Mouse (Mus musculus) CD8-positive naive resting alpha-beta T cell, adult 57 days (primary cell): Measurements from ENCODE around the gene Mslnl. TPM values are rescaled to one million over a fixed set of nuclear protein-coding genes. Genes with fewer than 3 reads are reported as not detected.

Experiments used
- total RNA-seq: library from RNA; stranded (reverse); gene quantifications from one replicate; pipeline ENCODE4 v1.2.4, GENCODE M21; 2023

The Mslnl gene
- not detected for total RNA-seq

DNA sequence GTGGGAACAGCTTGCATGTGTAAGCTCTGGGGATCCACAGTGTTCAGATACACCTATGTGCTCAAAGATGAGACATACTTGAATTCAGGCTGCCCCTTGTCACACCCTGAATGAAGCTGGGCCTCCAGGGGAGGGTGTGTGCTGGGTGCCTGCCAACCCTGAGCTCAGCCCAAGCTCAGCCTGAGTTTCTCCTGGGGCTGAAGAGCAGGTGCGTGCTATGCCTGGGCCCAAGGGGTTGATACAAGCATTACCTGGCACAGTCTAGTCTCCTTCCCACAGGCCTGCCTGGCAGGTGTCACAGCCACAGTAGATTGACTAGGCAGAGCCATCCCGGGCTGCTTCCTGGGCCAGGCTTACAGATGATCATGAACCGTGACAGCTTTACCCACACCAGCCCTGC is at the start of gene Mslnl:
Mslnl (plus strand) TSS at position 298 of the 400 bp plus-strand sequence.

DNA sequence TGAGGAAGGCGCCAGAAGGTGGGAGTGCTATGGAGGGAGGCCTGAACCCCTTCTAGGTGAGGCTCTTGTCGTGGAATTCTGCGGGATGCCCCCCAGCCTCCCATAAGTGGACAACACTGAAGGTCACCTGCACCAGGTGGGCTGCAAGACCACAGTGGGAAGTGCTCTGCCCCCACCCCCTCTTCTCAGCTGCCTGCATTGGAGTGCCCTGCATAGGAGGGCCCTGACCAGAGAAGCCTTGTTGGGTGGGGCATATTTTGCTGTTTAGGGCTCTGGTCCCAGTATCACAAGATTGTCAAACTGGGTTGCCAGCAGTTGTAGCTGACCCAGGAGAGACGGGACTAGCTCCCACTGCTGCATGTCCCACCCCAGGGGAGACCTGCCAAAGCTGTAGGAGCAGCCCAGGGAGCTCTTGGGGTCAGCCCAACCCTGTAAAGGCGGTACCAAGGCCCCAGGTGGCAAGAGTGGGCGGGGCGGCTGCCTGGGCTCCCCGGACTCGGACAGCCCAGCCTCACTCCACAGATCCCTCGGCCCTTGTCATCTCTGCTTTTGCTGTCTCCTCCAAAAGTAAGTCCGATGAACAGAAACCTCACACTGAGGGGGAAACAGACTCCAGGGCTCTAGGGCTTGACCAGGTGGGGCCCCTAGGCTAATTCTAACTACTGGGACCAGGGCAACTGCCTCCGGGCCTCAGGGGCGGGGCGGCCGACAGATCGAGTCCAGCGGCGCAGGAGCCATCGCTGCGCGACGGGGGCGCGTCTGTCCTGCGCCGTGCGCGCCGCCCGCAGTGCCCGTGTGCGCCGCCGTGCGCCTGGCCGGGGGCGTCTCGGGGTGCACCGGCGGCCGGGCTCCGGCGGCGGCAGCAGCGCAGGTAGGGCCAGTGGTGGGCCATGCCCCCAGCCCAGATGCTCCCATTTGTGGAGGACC is 18.9 kb upstream of the Mslnl start, which contains the start of gene Gng13:
Gng13 (plus strand) TSS at position 461 of the 927 bp plus-strand sequence.

DNA sequence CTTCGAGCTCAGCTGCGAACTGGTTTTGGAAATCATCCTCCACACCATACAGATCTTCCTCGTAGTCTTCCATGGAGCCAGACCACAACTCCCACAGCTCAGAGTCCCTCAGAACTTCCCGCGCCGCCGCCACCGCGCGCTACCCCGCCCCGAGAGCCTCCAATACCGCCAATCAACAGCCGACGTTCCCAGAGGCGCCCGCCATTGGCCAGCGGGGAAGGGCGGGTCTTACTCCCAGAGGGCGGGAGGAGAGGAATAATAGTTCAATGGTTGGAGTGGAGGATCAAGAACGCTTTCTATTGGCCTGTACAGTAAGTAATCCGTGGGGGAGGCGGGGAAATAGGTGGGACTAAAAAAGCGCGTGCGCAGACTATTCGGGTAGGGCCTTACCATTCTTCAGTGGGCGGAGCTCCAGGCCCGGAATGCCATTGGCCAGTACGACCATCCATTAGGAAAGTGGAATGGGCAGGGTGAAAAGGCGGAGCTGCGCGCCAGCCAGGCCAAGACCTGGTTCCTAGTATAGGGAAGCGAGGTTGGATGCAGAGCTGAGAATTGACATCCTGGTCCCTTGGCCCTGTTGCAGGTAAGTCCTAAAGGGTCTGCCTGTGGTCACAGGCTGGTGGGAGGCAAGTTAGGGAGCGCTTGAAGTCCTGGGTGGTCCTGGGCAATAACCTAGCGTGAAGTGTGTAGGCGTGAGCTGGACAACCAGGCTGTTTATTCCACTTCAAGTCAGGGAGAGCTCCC is 8.4 kb upstream of the Mslnl start, which contains the start of the genes Chtf18 and Rpusd1:
Chtf18 (minus strand) TSS at position 155 of the 744 bp plus-strand sequence.
Rpusd1 (plus strand) TSS at position 406 of the 744 bp plus-strand sequence.

DNA sequence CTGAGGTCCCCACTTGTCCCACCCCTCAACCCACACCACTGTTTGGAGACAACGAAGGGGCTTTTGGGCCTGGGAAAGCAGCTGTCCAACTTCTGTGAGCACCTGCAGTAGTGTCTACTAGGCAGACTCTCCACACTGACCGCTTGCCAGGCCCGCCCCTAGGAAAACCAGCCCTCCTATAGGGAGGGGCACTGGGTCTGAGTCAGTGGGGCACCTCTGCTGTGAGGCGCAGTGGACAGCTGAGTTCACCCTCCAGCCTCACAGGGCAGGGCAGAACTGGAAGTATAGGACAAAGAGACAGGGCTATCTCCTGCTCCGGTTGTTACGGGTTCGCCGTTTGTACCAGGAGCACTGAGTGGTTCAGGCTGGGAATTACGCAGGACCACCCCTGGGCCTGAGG is 18.4 kb downstream of the Mslnl start, which contains the start of gene Msln:
Msln (minus strand) TSS at position 138 of the 400 bp plus-strand sequence.

DNA sequence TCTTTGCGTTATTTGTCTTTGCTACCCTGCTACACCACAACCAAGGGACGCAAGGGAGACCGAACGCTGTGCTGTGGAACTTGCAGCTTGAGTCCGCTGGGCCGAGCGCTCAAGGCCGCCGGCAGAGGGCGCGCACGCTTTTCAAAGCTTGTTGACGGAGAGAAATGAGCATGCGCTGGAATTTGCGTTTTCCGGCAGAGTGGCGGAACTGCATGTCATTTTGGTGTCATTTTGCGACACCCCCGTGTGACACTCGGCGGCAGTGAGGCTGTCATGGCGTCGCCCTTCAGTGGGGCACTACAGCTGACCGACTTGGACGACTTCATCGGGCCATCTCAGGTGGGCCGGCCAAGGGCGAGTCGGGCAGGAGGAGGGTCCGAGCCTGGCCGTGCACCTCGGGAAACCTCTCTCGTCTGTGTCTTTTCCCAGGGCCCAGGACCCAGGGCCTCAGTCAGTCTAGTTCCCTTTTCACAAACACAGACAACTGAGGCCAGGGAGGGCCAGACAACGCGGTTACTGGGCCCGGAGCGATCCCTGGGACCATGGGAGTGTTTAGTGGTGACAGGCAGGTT is 37.8 kb downstream of the Mslnl start, which contains the start of gene Narfl:
Narfl (plus strand) TSS at position 228 of the 572 bp plus-strand sequence.

DNA sequence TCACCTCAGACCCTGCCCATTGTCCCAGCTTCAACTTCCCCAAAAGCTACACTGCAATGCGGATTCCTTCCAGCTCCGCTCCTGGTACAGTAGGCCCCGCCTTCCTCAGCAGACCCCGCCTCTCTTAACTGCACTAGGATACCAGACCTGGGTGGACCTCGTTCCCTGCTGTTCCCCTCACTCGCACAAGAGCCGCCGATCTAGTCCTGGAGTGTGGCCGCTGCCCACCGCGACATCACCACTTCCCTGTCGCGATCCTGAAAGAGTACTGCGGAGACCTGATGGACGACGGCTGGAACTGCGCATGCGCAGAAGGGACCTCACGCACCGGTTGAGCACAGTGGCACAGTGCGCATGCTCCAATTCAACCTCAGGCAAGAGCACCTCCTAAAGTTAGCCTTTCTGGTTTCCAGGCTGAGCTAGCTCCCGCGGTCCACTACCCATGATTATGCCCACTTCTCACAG is 49.5 kb downstream of the Mslnl start, which contains the start of gene Haghl:
Haghl (minus strand) TSS at position 393 of the 465 bp plus-strand sequence.

DNA sequence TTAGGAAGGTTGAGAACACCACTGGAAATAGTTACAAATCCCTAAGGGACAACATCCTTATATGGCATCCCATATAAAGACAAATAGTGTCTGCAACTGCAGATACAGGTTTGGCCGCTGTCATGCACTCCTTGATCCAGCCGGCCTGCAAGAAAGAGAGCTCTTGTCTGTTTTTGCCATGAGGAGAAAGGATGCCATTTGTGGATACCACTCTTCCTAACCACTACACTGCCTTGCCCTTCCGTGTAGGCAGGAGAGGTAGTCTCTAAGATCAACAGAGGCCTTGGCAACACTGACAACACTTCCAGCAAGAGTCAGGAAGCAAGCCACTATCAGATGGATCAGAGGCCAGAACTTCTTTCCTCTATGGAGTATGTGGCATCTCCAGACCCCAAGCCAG is 50.4 kb downstream of the Mslnl start, which contains the start of gene Ccdc78:
Ccdc78 (plus strand) TSS at position 301 of the 400 bp plus-strand sequence.

DNA sequence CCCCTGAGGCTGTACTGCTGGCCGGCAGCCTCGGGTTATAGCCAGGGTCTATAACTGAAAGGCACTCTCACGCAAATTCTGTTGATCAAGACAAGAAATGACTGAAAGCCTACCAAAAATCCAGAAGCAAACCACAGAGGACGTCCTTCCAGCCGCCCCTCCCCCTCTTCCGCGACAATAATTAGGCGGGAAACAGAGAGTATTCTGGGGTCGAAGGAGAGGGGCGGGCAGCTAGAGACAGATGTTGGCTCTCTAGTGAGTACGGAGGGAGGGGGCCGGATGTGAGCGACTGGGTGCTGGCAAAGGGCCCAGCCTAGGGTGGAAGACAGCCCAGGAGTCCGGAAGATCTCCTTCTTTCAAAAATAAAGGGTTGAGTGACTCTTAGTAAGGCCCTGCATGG is 56.8 kb downstream of the Mslnl start, which contains the start of gene Fam173a:
Fam173a (minus strand) TSS at position 287 of the 400 bp plus-strand sequence.

DNA sequence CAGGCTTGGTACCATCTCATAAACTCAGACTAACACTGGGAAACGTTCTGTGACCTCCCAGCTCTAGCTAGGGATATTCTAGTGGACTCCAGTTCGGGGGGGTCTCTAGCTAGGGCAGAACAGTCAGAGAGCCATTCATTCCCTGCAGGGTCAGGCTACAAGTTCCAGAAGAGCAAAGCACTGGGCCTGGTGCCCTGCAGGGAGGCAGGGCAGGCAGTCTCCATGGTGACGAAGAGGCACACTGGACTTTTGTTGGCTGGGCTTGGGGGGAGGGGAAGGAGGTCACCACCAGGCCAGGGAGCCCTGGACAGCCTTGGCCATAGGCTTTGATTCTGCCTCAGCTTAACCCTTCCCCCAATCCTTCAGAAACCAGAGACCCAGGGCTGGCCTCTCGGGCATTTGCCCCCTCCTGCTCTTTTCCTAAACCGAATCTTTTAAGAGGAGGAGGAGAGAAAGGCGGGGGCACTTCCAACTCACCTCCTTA is 59.8 kb downstream of the Mslnl start, which contains the start of gene AC134908.4:
AC134908.4 (minus strand) TSS at position 51 of the 484 bp plus-strand sequence.

DNA sequence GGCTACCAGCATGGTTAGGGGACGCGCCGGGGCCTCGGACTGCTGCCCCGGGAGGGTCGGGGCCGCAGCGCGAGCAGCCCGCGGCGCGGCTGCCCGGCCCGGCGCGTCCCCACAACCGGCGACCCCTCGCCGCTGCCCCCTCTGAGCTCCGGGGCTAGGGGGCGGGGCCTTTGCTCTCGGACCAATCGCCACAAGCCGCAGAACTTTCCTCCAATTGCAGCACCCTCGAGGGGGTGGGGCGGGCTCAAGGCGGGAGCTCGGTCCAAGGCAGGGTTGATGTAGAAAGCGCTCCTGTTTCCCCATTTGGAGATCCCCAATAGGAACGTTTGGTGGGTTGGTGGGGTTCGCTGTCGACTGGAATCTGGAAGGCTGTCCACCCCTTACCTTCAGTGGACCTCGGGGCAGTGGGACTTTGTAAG is 61.1 kb downstream of the Mslnl start, which contains the start of gene Metrn:
Metrn (minus strand) TSS at position 186 of the 419 bp plus-strand sequence.

Other genes starting within 250 kb of the Mslnl start
- not detected for gene Sstr5, start 238.8 kb upstream of the Mslnl start, total RNA-seq
- gene Sox8, start 165.4 kb upstream of the Mslnl start, total RNA-seq, result 0.43 TPM
- 33.3 TPM for gene Lmf1, start 157.0 kb upstream of the Mslnl start, total RNA-seq
- gene Gng13, start 18.9 kb upstream of the Mslnl start, total RNA-seq, result not detected
- 10.9 TPM for gene Chtf18, start 8.6 kb upstream of the Mslnl start, total RNA-seq
- gene Rpusd1, start 8.4 kb upstream of the Mslnl start, total RNA-seq, result 4.2 TPM
- not detected for gene Msln, start 18.3 kb downstream of the Mslnl start, total RNA-seq
- gene Narfl, start 37.7 kb downstream of the Mslnl start, total RNA-seq, result 26.5 TPM
- gene Haghl, start 49.6 kb downstream of the Mslnl start, total RNA-seq, result 21.2 TPM
- not detected for gene Ccdc78, start 50.5 kb downstream of the Mslnl start, total RNA-seq
- 44.7 TPM for gene Fam173a, start 56.9 kb downstream of the Mslnl start, total RNA-seq
- gene AC134908.4, start 59.6 kb downstream of the Mslnl start, total RNA-seq, result not detected
- 22.7 TPM for gene Metrn, start 61.1 kb downstream of the Mslnl start, total RNA-seq
- gene Fbxl16, start 73.0 kb downstream of the Mslnl start, total RNA-seq, result not detected
- gene Wdr24, start 87.6 kb downstream of the Mslnl start, total RNA-seq, result 22.7 TPM
- 32.0 TPM for gene Jmjd8, start 92.8 kb downstream of the Mslnl start, total RNA-seq
- gene Stub1, start 97.4 kb downstream of the Mslnl start, total RNA-seq, result 61.9 TPM
- 7.2 TPM for gene Rhbdl1, start 101.3 kb downstream of the Mslnl start, total RNA-seq
- 9.9 TPM for gene Gm20683, start 105.7 kb downstream of the Mslnl start, total RNA-seq
- 72.3 TPM for gene Rhot2, start 108.8 kb downstream of the Mslnl start, total RNA-seq
- 28.9 TPM for gene Wdr90, start 125.5 kb downstream of the Mslnl start, total RNA-seq
- gene Mcrip2, start 132.7 kb downstream of the Mslnl start, total RNA-seq, result 8.2 TPM
- 29.2 TPM for gene Mettl26, start 139.0 kb downstream of the Mslnl start, total RNA-seq
- 5.9 TPM for gene Wfikkn1, start 144.8 kb downstream of the Mslnl start, total RNA-seq
- 23.6 TPM for gene Rab40c, start 183.7 kb downstream of the Mslnl start, total RNA-seq
- gene Pigq, start 208.9 kb downstream of the Mslnl start, total RNA-seq, result 55.6 TPM
- gene Nhlrc4, start 208.9 kb downstream of the Mslnl start, total RNA-seq, result not detected
- gene A930017K11Rik, start 216.5 kb downstream of the Mslnl start, total RNA-seq, result not detected
- gene Capn15, start 249.8 kb downstream of the Mslnl start, total RNA-seq, result 39.1 TPM